Mouse (Mus musculus) right cerebral cortex, postnatal 36 days (tissue): ENCODE data around the gene Spsb1.
A peak's percentile ranks its signal among the peaks of the same experiment; 100 is the strongest.

Experiments
- DNase-seq, 2 experiments: peaks; one replicate each; pipeline ENCODE4 v3.0.0; 2022; ENCODE audit warnings: low spot score in 2 of 2, mixed read lengths in 1 of 2

Gene Spsb1

GRCm38 (mm10) chr4:149913709-149914370 lies 41.0 kb downstream of the Spsb1 start:
- no peak for DNase-seq

DNA sequence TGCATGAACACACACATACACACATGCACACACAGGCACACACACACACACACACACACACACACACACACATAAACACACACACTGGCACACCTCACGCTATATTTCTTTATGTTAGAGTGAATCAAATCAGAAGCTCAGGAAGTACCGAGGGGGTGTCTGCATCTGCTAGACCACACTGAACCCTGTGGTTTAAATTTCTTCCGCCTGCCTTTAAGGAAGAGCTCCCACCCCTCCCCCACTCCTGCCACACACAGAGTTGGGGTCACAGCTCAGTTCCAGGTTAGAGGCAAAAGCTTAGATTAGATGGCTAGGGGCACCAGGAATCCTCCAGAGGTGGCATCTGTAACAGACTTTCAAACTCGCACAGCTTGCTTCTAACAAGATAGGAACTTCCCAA lies 42.4 kb downstream of the Spsb1 start:
- DNase-seq = no peak

DNA sequence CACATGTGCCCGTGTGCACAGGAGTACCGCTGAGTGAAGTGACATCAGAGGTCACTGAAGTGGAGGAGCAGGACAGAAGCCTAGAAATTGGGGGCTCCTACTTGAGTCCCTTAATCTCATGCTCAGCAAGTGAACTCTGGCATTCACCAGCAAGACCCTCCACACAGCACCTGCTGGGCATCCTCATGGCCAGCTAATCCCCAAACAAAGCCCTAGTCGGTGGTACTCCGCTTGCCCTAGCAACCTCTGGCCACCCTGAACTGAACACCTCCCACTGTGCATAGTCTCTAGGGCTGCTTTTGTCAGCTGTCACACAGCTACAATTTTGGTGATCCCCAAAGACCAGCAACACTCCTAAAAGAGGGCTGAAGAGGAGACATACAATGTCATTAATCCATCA lies 44.3 kb downstream of the Spsb1 start:
- no peak for DNase-seq

GRCm38 (mm10) chr4:149909551-149909950 lies 45.3 kb downstream of the Spsb1 start:
- no peak for DNase-seq

- no peak for DNase-seq
Observed at GRCm38 (mm10) chr4:149908923-149909322, 45.9 kb downstream of the Spsb1 start.

- no peak for DNase-seq
Observed at GRCm38 (mm10) chr4:149907656-149908055, 47.2 kb downstream of the Spsb1 start.

DNA sequence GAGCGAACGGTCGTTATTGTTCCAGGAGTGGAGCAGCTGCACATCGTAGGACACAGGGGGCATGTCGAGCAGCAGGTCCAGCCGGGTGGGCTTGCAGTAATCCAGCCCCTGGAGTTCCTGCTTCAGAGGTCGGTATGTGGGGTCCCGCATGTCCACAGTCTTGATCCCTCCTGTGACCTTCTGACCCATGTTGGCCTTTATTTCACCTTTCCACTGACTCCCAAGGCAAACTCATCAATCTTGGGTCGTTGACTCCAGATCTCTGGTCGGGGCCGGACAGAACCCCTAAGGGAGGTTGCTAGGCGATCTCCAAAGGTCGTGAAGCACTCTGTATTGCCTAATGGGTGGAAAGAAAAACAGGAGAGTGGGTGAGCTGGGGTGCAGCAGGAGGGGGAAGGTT lies 47.9 kb downstream of the Spsb1 start:
- no peak for DNase-seq

DNA sequence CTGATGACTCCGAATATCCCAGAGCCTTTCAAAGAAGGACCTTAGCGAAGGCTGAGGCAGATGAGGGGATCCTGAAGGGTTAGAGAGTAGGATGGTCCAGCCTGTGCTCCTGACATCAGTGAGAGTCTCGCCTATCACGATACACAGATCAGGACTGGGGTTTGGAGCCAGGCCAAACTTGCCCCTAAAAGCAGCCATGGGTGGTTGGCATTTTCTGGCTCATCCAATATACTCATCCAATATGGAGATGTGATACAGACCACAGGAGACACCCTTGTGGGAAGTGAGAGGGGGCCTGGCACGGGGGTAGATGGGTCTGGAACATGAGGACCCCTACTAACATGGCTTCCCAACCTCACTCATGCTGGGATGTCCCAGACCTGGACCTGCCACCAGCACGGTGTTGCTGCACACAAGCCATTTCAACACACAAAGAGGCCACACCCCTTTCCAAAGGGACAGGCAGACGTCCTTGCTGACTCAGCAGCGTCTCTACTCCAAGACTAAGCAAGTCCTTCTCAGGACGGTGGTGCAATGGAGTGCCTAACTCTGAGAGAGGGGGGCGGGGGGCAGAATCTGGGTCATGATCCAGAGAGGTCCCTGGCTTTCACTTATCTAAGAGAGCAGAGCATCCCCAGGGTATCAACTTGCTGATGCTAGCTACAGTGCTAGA lies 49.4 kb downstream of the Spsb1 start:
- DNase-seq = no peak

- no peak for DNase-seq
Observed at GRCm38 (mm10) chr4:149903026-149903425, 51.8 kb downstream of the Spsb1 start.

DNA sequence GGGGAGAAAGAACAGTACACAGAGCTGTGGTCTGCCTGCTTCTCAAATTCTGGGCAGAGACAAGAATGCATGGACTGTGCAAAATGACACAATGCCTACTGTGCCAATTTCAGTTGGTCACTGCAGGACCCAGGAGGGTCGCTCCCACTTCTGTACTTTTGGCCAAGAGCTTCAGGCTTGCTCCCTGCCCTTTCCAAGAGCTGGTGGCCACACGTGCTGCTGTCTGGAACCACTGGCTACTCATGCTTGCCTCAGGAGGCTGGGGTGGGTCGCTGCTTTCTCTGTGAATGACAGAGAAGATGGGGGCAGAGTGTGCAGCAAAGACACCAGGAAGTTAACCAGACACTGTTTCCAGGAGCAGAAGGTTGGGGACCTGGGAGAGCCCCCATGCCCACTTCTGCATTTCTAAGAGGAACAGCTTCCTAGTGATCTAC lies 53.5 kb downstream of the Spsb1 start:
- DNase-seq = no peak

DNA sequence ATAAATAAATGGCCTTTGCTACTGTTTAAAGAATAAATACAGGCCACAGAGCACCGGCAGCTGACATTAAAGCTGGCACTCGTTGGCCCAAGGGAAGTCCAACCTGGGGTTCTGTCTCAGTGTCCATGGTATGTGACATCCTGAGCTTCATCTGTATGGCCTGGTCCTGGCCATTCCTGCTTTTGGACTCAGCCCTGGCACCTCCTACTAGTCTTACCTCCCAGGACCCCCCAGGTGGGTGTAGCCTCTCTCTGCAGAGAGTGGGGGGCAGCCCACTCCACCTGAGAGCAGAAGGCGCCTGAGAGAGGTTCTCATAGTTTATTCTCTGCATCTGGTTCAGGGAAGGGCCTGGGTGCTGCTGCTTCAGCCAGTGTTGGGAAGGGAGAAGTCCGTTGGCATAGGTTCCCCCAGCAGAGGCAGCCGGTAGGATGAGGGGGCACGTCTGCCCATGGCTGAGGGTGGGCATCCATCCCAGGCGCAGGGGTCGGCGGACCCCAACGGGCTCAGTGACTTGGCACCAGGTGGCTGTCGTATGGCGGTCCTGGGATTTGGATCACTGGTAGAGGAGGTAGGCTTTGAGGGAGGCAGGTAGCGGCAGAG lies 57.1 kb downstream of the Spsb1 start:
- no peak for DNase-seq

- DNase-seq = no peak
Observed at GRCm38 (mm10) chr4:149896024-149896538, 58.8 kb downstream of the Spsb1 start.

DNA sequence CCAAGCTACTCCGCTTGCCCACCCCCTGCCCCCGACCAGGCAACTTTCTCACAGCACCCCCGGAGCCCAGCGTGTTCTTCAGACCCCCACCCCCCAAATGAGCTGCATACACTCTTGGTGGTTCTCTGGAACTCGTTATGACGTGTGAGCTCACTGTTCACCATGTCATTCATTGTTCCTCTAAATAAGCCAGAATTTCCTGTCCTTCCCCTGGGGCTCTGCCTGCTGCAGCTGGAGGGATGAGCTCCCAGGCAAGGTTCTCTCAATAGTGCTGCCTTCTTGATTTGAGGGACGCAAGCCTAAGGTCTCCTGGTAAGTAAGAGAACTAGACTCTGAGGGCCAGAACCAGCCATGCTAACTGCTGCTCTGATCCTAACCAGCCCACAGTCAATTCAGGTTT lies 59.6 kb downstream of the Spsb1 start:
- no peak for DNase-seq

DNA sequence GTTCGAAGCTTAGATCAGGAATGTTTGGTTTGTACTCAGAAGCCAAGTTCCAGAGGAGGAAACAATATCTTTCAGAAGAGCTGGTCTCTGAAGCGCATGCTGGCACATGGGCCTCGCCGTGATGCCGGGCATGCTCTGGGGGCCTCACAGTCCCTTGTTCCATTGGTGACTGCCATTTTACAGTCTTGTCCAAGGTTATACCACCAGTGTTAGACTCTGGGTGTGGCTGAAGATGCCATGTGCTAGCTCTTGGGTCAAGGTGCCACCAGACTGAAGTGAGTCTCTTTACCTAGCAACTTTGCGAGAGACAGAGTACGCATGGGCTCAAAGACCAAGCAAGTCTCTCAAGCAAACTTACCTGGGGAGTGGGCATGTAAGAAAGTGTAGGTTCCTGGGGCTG lies 60.5 kb downstream of the Spsb1 start:
- no peak for DNase-seq

DNA sequence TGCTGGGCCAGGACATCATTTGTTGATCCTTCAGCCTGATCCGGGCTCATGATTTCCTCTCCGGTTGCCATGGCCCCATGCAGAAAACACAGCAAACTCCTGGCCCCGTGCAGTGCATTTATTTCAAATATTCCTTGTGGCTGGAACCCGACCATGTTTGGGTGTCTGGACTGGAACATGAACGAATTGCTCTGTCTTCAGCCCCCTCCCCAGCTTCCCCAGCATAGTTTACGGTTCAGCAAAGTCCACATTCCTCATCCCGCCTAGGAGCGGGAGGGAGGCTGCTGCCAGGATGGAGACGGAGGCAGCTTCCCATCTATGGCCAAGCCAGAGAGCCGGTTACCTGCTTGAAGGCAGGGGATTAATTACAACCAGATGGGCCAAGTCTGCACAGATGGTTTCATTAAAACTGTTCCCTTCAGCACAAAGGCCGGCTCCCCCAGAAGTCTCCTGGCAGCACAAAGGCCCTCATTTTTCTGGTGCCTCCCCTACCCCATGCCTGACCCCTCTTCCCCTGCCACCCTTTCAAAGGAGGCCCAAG lies 61.2 kb downstream of the Spsb1 start:
- no peak for DNase-seq

- DNase-seq = no peak
Observed at GRCm38 (mm10) chr4:149891172-149891960, 63.5 kb downstream of the Spsb1 start.

- no peak for DNase-seq
Observed at GRCm38 (mm10) chr4:149890551-149890950, 64.3 kb downstream of the Spsb1 start.

- peak; percentile 66 to 68 for DNase-seq
Observed at GRCm38 (mm10) chr4:149889851-149890250, 65.0 kb downstream of the Spsb1 start.

DNA sequence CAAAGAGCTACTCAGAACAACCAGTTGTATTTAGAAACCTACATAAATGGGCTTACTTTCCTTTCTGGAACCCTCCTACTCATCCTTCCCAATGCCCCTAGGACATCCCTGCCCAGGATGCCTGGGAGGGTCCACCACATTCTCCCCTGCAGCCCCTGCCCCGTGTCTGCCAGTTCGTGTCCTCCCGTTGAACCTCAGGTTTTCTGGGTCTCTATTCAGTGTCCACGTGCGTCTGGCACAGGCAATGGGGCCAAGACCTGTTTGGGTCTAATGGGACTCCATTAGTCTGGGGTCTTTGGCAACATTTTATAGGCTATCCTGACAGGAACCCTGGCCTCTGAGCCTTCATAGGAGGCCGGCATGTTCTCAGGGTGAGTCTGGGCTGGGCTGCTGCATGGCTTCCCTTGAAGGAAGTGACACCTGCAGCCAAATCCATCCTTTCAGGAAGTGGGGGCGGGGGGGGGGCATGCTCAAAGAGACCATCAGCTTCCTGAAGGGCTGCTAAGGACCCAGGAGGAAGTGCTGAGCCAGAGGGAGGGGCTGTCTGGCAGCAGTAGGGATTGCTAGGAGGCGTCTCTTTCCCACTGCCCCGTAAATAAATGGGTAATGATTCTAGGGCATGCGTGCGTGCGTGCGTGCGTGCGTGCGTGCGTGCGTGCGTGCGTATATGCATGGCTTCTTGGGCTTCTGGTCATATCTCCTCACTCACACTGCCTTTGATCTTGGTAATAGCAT lies 65.9 kb downstream of the Spsb1 start:
- DNase-seq = no peak

DNA sequence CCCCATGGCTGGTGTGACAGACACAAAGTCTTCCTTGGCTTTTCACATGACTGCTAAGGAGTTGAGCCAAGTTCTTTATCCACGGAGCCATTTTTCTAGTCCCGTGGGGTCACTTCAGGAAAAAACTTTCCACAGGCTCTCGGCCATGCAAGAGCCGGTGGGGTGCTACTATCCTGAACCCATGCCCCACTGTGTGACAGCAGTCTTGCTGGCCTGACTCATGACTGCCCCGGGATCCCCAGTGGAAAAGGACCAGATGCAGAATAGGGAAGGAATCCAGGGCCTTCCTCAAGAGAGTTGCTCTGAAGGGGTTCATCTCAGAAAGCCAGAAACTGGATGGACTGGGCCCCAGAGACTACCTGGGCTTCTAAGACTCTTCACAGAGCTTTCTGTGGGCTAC lies 66.7 kb downstream of the Spsb1 start:
- no peak for DNase-seq
